Mouse (Mus musculus): ENCODE data around the gene Efcab9.
"Not testable (repeated sequence)": the region's sequence is repeated elsewhere in the genome, so short reads cannot be mapped to it uniquely, and the experiment has no call there.

Efcab9 gene

GRCm38 (mm10) chr11:32538435-32538834, 6.6 kb upstream of the Efcab9 start:
- no peak for DNase-seq (ENCODE audit: low spot score)

- peak; percentile 72 for DNase-seq (ENCODE audit: low spot score)
Measured at GRCm38 (mm10) chr11:32536954-32537353, 5.1 kb upstream of the Efcab9 start.

GRCm38 (mm10) chr11:32535646-32536045, 3.8 kb upstream of the Efcab9 start:
- no peak for DNase-seq (ENCODE audit: low spot score)

GRCm38 (mm10) chr11:32534453-32535075, 2.7 kb upstream of the Efcab9 start:
- no peak for DNase-seq (ENCODE audit: low spot score)

- peak; percentile 54 for DNase-seq (ENCODE audit: low spot score)
Measured at GRCm38 (mm10) chr11:32533482-32534261, 1.8 kb upstream of the Efcab9 start.

GRCm38 (mm10) chr11:32532765-32533481, 1.0 kb upstream of the Efcab9 start, which contains the start of gene Stk10:
Gene Stk10 (plus strand): TSS chr11:32533305.
- DNase-seq (ENCODE audit: low spot score), result peak; percentile 77

GRCm38 (mm10) chr11:32530151-32530550, 1.7 kb downstream of the Efcab9 start:
- DNase-seq (ENCODE audit: low spot score), result peak; percentile 17

GRCm38 (mm10) chr11:32527006-32527405, 4.9 kb downstream of the Efcab9 start:
- no peak for DNase-seq (ENCODE audit: low spot score)

- no peak for DNase-seq (ENCODE audit: low spot score)
Measured at GRCm38 (mm10) chr11:32524122-32524920, 7.6 kb downstream of the Efcab9 start.

GRCm38 (mm10) chr11:32521246-32521645, 10.6 kb downstream of the Efcab9 start:
- no peak for DNase-seq (ENCODE audit: low spot score)

- no peak for DNase-seq (ENCODE audit: low spot score)
Measured at GRCm38 (mm10) chr11:32519354-32519753, 12.5 kb downstream of the Efcab9 start.

GRCm38 (mm10) chr11:32518770-32519169, 13.1 kb downstream of the Efcab9 start:
- no peak for DNase-seq (ENCODE audit: low spot score)

GRCm38 (mm10) chr11:32516916-32517712, 14.8 kb downstream of the Efcab9 start:
- no peak for DNase-seq (ENCODE audit: low spot score)

- DNase-seq (ENCODE audit: low spot score), result no peak
Measured at GRCm38 (mm10) chr11:32516091-32516490, 15.8 kb downstream of the Efcab9 start.

- DNase-seq (ENCODE audit: low spot score), result not testable (repeated sequence)
Measured at GRCm38 (mm10) chr11:32514853-32515252, 17.0 kb downstream of the Efcab9 start.

- DNase-seq (ENCODE audit: low spot score), result no peak
Measured at GRCm38 (mm10) chr11:32510930-32511329, 21.0 kb downstream of the Efcab9 start.

- no peak for DNase-seq (ENCODE audit: low spot score)
Measured at GRCm38 (mm10) chr11:32505091-32505739, 26.7 kb downstream of the Efcab9 start.

- no peak for DNase-seq (ENCODE audit: low spot score)
Measured at GRCm38 (mm10) chr11:32503711-32504110, 28.2 kb downstream of the Efcab9 start.

GRCm38 (mm10) chr11:32499931-32500330, 31.9 kb downstream of the Efcab9 start:
- no peak for DNase-seq (ENCODE audit: low spot score)

- DNase-seq (ENCODE audit: low spot score), result no peak
Measured at GRCm38 (mm10) chr11:32498757-32499535, 32.9 kb downstream of the Efcab9 start.
